Mouse (Mus musculus) inflammation-experienced regulatory T-cells, adult 6 months (primary cell): ENCODE data around the gene Serpina1d. TPM values are rescaled to one million over a fixed set of nuclear protein-coding genes. Genes with fewer than 3 reads are reported as not detected.
"Not testable (repeated sequence)": the region's sequence is repeated elsewhere in the genome, so short reads cannot be mapped to it uniquely, and the experiment has no call there.

Source experiments
- ATAC-seq: one replicate; pipeline ENCODE4 v1.8.0; 2017
- polyA plus RNA-seq, 3 experiments: library from polyadenylated mRNA; unstranded; fragments of 100-300 nt; shearing (Covaris generic); gene quantifications; one replicate each; pipeline ENCODE4 v1.2.1; 2017

Gene Serpina1d
- not detected for polyA plus RNA-seq

DNA sequence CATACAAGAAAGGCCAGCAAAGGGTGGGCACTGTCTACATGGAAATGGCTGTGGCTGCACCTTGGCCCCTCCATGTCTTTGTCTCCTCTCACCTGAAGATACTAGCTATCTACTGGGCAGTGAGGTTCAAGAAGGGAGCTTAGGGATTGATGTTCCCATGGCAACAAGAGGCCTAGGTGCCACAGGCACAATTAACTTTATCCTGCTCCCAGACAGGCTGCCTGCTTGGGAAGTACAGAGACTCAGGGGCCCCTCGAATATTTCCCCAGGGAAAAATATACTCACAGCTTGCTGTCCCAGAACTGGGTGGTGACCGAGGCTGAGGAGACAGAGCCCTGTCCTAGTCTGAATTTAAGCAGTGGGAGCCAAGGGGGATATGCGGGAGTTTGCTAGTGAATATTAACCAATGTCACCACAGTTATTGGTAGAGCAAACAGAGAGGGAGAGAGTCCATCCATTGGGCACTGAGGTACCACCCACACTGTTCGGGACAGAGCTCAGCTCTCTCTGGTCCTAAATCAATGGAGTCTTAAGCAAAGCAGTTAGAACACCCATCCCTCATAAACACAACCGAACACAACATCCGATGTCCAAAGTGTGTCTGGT lies at the start of gene Serpina1d:
Gene Serpina1d, minus strand, starts transcription at position 347 of the 606 bp plus-strand sequence.
- not testable (repeated sequence) for ATAC-seq

DNA sequence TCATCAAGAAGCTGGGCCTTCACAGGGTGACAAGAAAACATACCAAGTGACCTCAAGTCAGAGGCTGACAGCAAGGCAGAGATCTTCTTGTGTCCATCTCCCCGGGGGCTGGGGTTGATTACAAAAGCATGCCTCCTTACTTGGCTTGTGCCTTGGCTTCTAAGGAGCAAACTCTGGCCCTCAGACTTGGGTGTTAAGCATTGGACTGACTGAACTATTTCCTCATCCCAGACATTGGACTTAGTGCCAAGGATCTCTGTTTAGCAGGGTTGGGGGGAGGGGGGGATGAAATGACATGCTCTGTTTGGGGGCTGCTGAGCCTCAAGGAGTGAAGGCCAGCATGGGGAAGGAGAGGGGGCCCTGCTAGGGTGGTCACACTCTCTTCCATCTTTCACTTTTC lies 2.8 kb downstream of the Serpina1d start:
- not testable (repeated sequence) for ATAC-seq

DNA sequence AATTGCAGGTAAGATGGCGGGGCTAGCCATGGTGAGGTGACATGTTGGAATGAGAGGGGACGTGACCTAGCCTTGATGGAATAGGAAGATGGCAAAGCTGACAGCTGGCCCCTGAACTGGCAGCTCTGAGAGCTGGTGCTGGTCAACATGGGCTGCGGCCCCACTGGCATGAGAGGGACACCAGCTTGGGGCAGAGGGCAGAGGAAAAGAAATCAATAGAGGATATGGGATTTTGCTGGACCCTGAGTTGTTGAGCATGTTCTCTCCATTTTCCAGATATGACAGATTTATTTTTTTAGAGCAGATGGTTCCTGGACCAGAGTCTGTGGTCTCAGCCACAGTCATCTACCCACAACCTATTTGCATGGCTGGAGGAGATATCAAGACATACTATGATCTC lies 10.3 kb downstream of the Serpina1d start:
- not testable (repeated sequence) for ATAC-seq

DNA sequence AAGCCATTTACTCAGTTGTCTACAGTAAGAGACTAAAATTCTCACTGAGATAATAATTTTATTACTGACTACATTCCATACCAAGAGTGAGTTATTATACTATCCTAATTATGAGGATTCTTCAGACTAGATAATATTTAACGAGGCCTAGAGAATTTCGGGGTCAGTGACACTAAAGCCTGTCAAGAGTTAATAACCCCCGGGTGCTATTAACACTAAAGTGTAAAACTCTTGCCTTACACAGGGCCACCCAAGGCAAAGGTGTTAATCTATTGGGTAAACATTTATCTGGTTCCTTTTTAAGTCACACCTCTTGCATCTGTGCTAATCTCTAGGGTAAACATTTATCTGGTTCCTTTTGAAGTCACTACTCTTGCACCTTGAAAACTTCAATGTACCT lies 13.1 kb downstream of the Serpina1d start:
- not testable (repeated sequence) for ATAC-seq

DNA sequence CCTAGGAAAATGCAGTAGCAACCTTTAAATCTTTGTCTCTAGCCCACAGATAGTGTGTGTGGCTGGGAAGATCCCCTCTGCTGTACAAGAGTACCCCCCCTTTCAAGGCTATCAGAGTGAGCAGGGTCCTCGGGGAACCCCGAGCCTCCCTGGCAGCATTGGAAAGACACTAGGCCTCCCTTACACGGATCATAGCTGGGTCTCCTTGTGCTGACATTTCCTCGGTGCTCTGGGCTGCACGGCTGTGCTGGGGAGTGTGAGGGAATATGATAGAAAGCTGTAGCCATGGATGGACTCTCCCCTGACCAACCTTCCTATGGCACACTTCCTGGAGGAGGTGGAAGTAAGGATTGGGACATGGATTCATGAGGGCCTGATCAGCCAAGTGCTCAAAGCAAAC lies 27.4 kb downstream of the Serpina1d start:
- ATAC-seq = not testable (repeated sequence)

- ATAC-seq = not testable (repeated sequence)
These were observed 35.4 kb downstream of the Serpina1d start for GRCm38 (mm10) chr12:103737791-103738580.

GRCm38 (mm10) chr12:103735566-103735965 lies 37.8 kb downstream of the Serpina1d start:
- not testable (repeated sequence) for ATAC-seq

DNA sequence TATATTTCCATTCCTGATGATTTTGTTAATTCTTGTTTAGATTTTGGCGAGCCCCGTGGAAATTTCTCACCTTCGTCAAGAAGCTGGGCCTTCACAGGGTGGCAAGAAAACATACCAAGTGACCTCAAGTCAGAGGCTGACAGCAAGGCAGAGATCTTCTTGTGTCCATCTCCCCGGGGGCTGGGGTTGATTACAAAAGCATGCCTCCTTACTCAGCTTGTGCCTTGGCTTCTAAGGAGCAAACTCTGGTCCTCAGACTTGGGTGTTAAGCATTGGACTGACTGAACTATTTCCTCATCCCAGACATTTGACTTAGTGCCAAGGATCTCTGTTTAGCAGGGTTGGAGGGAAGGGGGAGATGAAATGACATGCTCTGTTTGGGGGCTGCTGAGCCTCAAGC lies 38.3 kb downstream of the Serpina1d start:
- ATAC-seq = not testable (repeated sequence)

Other genes with a start within 250 kb of the Serpina1d start
- under 1 TPM in 1 of 3 experiments, not detected in 2; 0.28 TPM for gene Ppp4r4, start 241.3 kb downstream of the Serpina1d start, polyA plus RNA-seq
- gene Serpina10, start 142.1 kb downstream of the Serpina1d start, polyA plus RNA-seq = not detected
- gene Serpina6, start 116.4 kb downstream of the Serpina1d start, polyA plus RNA-seq = not detected
- gene Serpina16, start 97.5 kb downstream of the Serpina1d start, polyA plus RNA-seq = not detected
- not detected for gene Serpina1f, start 78.1 kb downstream of the Serpina1d start, polyA plus RNA-seq
- not detected for gene Serpina1b, start 56.8 kb upstream of the Serpina1d start, polyA plus RNA-seq
- not detected for gene Serpina1a, start 90.0 kb upstream of the Serpina1d start, polyA plus RNA-seq
- not detected for gene Serpina1c, start 131.3 kb upstream of the Serpina1d start, polyA plus RNA-seq
- gene Serpina1e, start 185.4 kb upstream of the Serpina1d start, polyA plus RNA-seq = not detected
- not detected for gene Serpina11, start 216.4 kb upstream of the Serpina1d start, polyA plus RNA-seq
- gene Serpina9, start 240.2 kb upstream of the Serpina1d start, polyA plus RNA-seq = 10 to 100 TPM in 2 of 3 experiments, 1 to 10 TPM in 1; 5.2 to 13.1 (median 10.3) TPM